Mouse (Mus musculus) kidney, adult 2 months (tissue): ENCODE measurements at regions not wholly inside any gene's neighbourhood (a gene's known extent, or its start where the extent isn't known, plus 50 kb on each side); places are given as distances from the start of the nearest gene placed in this dataset.

Source experiments
- CTCF ChIP-seq: fragments of 200-500 bp; conservative IDR thresholded peaks from 2 replicates; pipeline ENCODE4 v1.5.1; 2011; ENCODE audit warnings: low read depth, mild to moderate bottlenecking, control low read depth, low read length, moderate library complexity, mixed read lengths; ENCODE audit not compliant: insufficient read depth, insufficient read length
- POLR2A ChIP-seq: fragments of 200-500 bp; IDR thresholded peaks from one replicate; pipeline ENCODE4 v1.6.1; 2011; ENCODE audit warnings: low read depth, low read length, control low read depth

GRCm38 (mm10) chr6:36174514-36174913 is 213.4 kb upstream of the Chrm2 start:
- no peak for TF ChIP-seq CTCF
- no peak for TF ChIP-seq POLR2A
